In the genomic region with DNA sequence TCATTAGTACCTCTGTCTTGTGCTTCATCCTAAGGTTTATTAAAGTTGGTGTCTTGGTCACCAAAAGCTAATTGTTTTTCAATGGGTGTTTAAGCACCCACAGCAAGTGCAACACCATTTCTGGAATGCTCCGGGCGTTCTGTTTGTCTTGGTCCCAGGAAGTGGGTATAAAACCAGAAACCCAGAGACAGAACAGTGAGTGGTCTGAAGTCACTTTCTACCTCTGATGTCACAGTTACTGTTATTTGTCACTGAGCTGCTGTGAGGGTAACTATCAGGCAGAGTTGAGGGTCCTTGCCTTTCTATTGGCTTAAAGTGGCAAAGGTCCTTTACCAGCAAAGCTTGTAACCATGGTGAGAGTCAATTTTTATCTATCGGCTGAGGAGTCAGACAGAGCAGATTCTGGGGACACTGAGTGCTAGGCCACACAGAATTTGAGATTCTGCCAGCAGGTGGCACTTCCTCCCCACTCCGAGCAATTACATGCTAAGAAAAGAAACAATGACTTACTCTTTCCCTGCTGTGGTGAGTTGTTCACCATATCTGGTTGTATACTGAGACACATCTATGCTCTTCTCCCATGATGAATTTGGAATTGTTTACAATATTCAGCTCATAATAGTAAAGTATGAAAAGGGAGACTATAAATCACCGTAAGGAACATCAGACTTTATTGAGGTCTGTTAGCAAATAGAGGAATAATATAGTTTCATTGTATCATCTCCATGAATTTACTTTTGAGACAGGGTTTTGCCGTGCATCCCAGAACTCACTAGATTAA, we compare ENCODE assay signal across 8 mouse cellular contexts. TPM values are rescaled to one million over a fixed set of nuclear protein-coding genes. Genes with fewer than 3 reads are reported as not detected.
DNase-seq lines count a peak whose midpoint lies in the region; ATAC-seq lines count a peak whose summit lies in the region.

No protein-coding gene starts in this region.

- no peak overlapping the region for H3K27ac ChIP-seq in kidney, embryonic 15.5 days
- H3K27ac ChIP-seq in forebrain, embryonic 14.5 days (ENCODE audit: low read depth, low read length) = no peak overlapping the region
- no peak overlapping the region for H3K27ac ChIP-seq in stomach, embryonic 15.5 days

- peak; percentile 71; the same call in 1 of the 2 replicates for ATAC-seq in kidney, embryonic 15.5 days (replicated peaks; ENCODE audit: low FRiP score)
- peak; percentile 78 for ATAC-seq in forebrain, embryonic 14.5 days
- ATAC-seq in megakaryocyte-erythroid progenitor cell, adult 5-6 weeks (replicated peaks; ENCODE audit: low FRiP score, low TSS enrichment, poor library complexity, severe bottlenecking) = peak; percentile 76
- ATAC-seq in stomach, embryonic 15.5 days (ENCODE audit: insufficient read depth, low FRiP score, low read depth) = no peak; the same call in 1 of the 2 replicates

- no peak overlapping the region for H3K4me3 ChIP-seq in kidney, embryonic 15.5 days (replicated peaks)
- H3K4me3 ChIP-seq in forebrain, embryonic 14.5 days (ENCODE audit: low read depth, low read length) = 0 out of 2 replicates have a peak overlapping the region, but pooled peaks have one; percentile 46
- H3K4me3 ChIP-seq in stomach, embryonic 15.5 days (replicated peaks) = no peak overlapping the region

- no peak for DNase-seq in kidney, adult 11 months
- peak; percentile 90 for DNase-seq in brain, adult 2 months (ENCODE audit: low read depth, low spot score)
- DNase-seq in forebrain, embryonic 14.5 days (ENCODE audit: low spot score) = peak; percentile 76
- DNase-seq in kidney, postnatal 10 days = peak; percentile 36
- DNase-seq in frontal cortex, postnatal 25 days (ENCODE audit: low spot score in 2 of 2) = no peak

- H3K36me3 ChIP-seq in kidney, embryonic 15.5 days = no peaks in the 10 kb centered on the region
- H3K36me3 ChIP-seq in forebrain, embryonic 14.5 days (ENCODE audit: control insufficient read depth, insufficient read depth, low read length) = no peaks in the 10 kb centered on the region
- H3K36me3 ChIP-seq in stomach, embryonic 15.5 days = no peaks in the 10 kb centered on the region

- H3K4me1 ChIP-seq in kidney, embryonic 15.5 days = peaks cover 18% of the 10 kb centered on the region
- peaks cover 3% of the 10 kb centered on the region; the same call in 1 of the 2 replicates for H3K4me1 ChIP-seq in forebrain, embryonic 14.5 days (ENCODE audit: control insufficient read depth, insufficient read depth, low read length)
- H3K4me1 ChIP-seq in stomach, embryonic 15.5 days = peaks cover 14% of the 10 kb centered on the region; the same call in 1 of the 2 replicates

- H3K4me2 ChIP-seq in kidney, embryonic 15.5 days = peak overlapping the region; percentile 100
- H3K4me2 ChIP-seq in forebrain, embryonic 14.5 days (ENCODE audit: low read length) = peak overlapping the region; percentile 93
- peak overlapping the region; percentile 98 for H3K4me2 ChIP-seq in stomach, embryonic 15.5 days

- H3K27me3 ChIP-seq in kidney, embryonic 15.5 days = peaks cover 44% of the 10 kb centered on the region
- peaks cover 30% of the 10 kb centered on the region for H3K27me3 ChIP-seq in forebrain, embryonic 14.5 days (replicated peaks; ENCODE audit: control insufficient read depth, insufficient read depth, low read length)
- H3K27me3 ChIP-seq in stomach, embryonic 15.5 days (replicated peaks) = peaks cover 9% of the 10 kb centered on the region

- no peak overlapping the region for H3K9ac ChIP-seq in kidney, embryonic 15.5 days
- H3K9ac ChIP-seq in forebrain, embryonic 14.5 days (ENCODE audit: low read length) = no peak overlapping the region
- H3K9ac ChIP-seq in stomach, embryonic 15.5 days = no peak overlapping the region

- WGBS in kidney, embryonic 15.5 days = 56% methylated on average over 6 of the region's 6 CpGs
- 50% methylated on average over 6 of the region's 6 CpGs for WGBS in forebrain, embryonic 14.5 days
- WGBS in stomach, embryonic 15.5 days = 52% methylated on average over 6 of the region's 6 CpGs

- H3K9me3 ChIP-seq in kidney, embryonic 15.5 days (replicated peaks) = no peaks in the 10 kb centered on the region
- no peaks in the 10 kb centered on the region for H3K9me3 ChIP-seq in forebrain, embryonic 14.5 days (replicated peaks; ENCODE audit: control insufficient read depth, low read length)
- H3K9me3 ChIP-seq in stomach, embryonic 15.5 days = no peaks in the 10 kb centered on the region

RNA-seq across cellular contexts. Expression of a gene that starts 1.0 kb away (rescaled TPM):
- 0.19 and 0.42 TPM in 2 replicates for polyA plus RNA-seq in kidney, embryonic 15.5 days (2015; fragmentation: Nextera tagmentation; extraction: Ambion mirVana)
- polyA plus RNA-seq in forebrain, embryonic 14.5 days (2014; fragmentation: Nextera tagmentation; extraction: Ambion mirVana) = 0.18 and 0.26 TPM in 2 replicates
- total RNA-seq in megakaryocyte-erythroid progenitor cell, adult 5-6 weeks (2014; fragmentation: Nextera tagmentation) = not detected in 2 replicates
- total RNA-seq in megakaryocyte-erythroid progenitor cell, adult 5-6 weeks (2017) = not detected in 2 replicates
- 0.89 and 1.0 TPM in 2 replicates for polyA plus RNA-seq in stomach, embryonic 15.5 days (2015; fragmentation: Nextera tagmentation; extraction: Ambion mirVana)

RNA-seq across cellular contexts. Expression of a gene that starts 14.2 kb away (rescaled TPM):
- 50.8 and 55.9 TPM in 2 replicates for polyA plus RNA-seq in kidney, embryonic 15.5 days (2015; fragmentation: Nextera tagmentation; extraction: Ambion mirVana)
- polyA plus RNA-seq in forebrain, embryonic 14.5 days (2014; fragmentation: Nextera tagmentation; extraction: Ambion mirVana) = 29.5 and 38.1 TPM in 2 replicates
- total RNA-seq in megakaryocyte-erythroid progenitor cell, adult 5-6 weeks (2014; fragmentation: Nextera tagmentation) = 84.1 and 92.3 TPM in 2 replicates
- total RNA-seq in megakaryocyte-erythroid progenitor cell, adult 5-6 weeks (2017) = 127 and 153 TPM in 2 replicates
- polyA plus RNA-seq in stomach, embryonic 15.5 days (2015; fragmentation: Nextera tagmentation; extraction: Ambion mirVana) = 54.4 and 55.5 TPM in 2 replicates

RNA-seq across cellular contexts. Expression of a gene that starts 53.8 kb away (rescaled TPM):
- 31.2 and 31.8 TPM in 2 replicates for polyA plus RNA-seq in kidney, embryonic 15.5 days (2015; fragmentation: Nextera tagmentation; extraction: Ambion mirVana)
- polyA plus RNA-seq in forebrain, embryonic 14.5 days (2014; fragmentation: Nextera tagmentation; extraction: Ambion mirVana) = 34.7 and 38.3 TPM in 2 replicates
- total RNA-seq in megakaryocyte-erythroid progenitor cell, adult 5-6 weeks (2014; fragmentation: Nextera tagmentation) = 28.9 and 31.5 TPM in 2 replicates
- 31.3 and 47.5 TPM in 2 replicates for total RNA-seq in megakaryocyte-erythroid progenitor cell, adult 5-6 weeks (2017)
- 30.1 and 33.1 TPM in 2 replicates for polyA plus RNA-seq in stomach, embryonic 15.5 days (2015; fragmentation: Nextera tagmentation; extraction: Ambion mirVana)

Comparison
In these comparisons a context has a peak if more than half of its experiments do, and no peak if none do; other contexts are left out.
1. DNase-seq: peak in brain, adult 2 months (single experiment), forebrain, embryonic 14.5 days (single experiment) and kidney, postnatal 10 days (single experiment); none in kidney, adult 11 months (single experiment) and frontal cortex, postnatal 25 days (0 of 2).
2. Peak in every context shown above with its lines, with median percentiles within 50 percentile points of each other: H3K4me2 ChIP-seq.